In the genomic region with DNA sequence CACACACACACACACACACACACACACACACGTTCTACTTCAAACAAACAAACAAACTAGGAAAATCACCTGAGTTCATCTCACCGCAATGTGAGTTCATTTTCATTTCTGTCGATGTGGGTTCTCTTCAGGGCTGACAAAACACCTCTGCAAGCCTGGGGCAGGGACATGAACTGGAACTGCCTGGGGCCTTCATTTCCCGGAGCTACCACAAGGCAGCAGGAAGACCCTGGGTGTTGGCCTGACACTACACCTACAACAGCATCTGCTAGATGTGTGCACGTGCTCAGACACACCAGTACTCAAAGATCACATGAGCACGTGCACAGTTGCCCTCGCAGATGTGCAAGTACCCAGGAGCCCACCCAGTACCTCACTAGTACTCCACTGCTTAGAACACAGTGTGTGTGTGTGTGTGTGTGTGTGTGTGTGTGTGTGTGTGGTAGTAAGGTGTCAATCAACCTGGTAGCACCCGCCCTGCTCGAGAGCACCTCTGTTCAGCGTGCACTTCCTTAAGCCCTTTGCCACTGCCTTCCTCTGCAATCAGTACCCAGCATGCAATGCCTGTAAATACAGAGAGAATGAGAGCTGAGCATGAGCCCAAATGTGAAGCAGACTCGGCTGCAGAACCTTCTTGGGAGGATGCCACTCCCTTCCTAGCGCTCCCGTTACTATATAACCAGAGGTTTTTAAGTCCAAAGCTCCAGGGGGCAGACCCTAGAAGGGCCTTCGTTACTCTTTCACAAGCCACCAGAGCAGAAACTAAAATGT, we compare ENCODE assay signal across 13 mouse cellular contexts. TPM values are rescaled to one million over a fixed set of nuclear protein-coding genes. Genes with fewer than 3 reads are reported as not detected.
DNase-seq lines count a peak whose midpoint lies in the region; ATAC-seq and TF ChIP-seq lines count a peak whose summit lies in the region.
"Had no signal": no experiment of that assay in that cellular context is flagged by ENCODE, and none has a peak within 500 bp of the region (broad histone marks: within the 10 kb centered on the region; RNA-seq: fewer than 3 reads in every experiment).

No protein-coding gene starts in this region.

- no peak overlapping the region for H3K4me3 ChIP-seq in bone marrow, adult 2 months (replicated peaks; ENCODE audit: control insufficient read depth, low read depth, low read length)
- H3K4me3 ChIP-seq in kidney, postnatal 0 days (replicated peaks; ENCODE audit: low read depth, low read length), result no peak overlapping the region
- no peak overlapping the region for H3K4me3 ChIP-seq in spleen, adult 2 months (ENCODE audit: extremely low read depth, insufficient read depth, insufficient read length)
- H3K4me3 ChIP-seq in midbrain, embryonic 15.5 days, result no peak overlapping the region
- no peak overlapping the region for H3K4me3 ChIP-seq in midbrain, embryonic 16.5 days (ENCODE audit: low read depth, low read length)
- H3K4me3 ChIP-seq: hindbrain, embryonic 10.5 days; left cerebral cortex, adult 2 months had no signal

- 20% methylated on average over 14 of the region's 14 CpGs for WGBS in bone marrow, adult 2 months
- 52% methylated on average over 14 of the region's 14 CpGs for WGBS in kidney, postnatal 0 days
- 18% methylated on average over 14 of the region's 14 CpGs for WGBS in spleen, adult 2 months
- WGBS in midbrain, embryonic 15.5 days, result 82% methylated on average over 14 of the region's 14 CpGs
- WGBS in midbrain, embryonic 16.5 days, result 84% methylated on average over 14 of the region's 14 CpGs

- DNase-seq in A20 (ENCODE audit: low read depth, low spot score), result peak; percentile 34
- DNase-seq in kidney, postnatal 0 days (ENCODE audit: low spot score), result peak; percentile 59
- peak; percentile 64 to 73 for DNase-seq in spleen, adult 2 months (ENCODE audit: low read depth in 1 of 2, low spot score in 2 of 2)
- no peak for DNase-seq in lung, postnatal 10 days
- DNase-seq in adrenal gland, adult (ENCODE audit: inconsistent age in 2 of 2, low spot score in 1 of 2), result no peak
- DNase-seq: adrenal gland, postnatal 10 days; cerebellum, adult 9-11 months; lung, postnatal 14 days had no signal

- TF ChIP-seq CTCF in bone marrow, adult 2 months (IDR thresholded peaks at IDR 0.05; ENCODE audit: control insufficient read depth, insufficient read depth, low read length), result peak; percentile 17; the same call in 1 of the 2 replicates
- TF ChIP-seq CTCF in kidney, postnatal 0 days (IDR thresholded peaks at IDR 0.05; ENCODE audit: low read depth), result peak; percentile 29; the same call in 1 of the 2 replicates
- TF ChIP-seq CTCF in spleen, adult 2 months (IDR thresholded peaks at IDR 0.05; ENCODE audit: extremely low read depth, insufficient read depth, insufficient read length, insufficient replicate concordance), result no peak

- no peaks in the 10 kb centered on the region for H3K27me3 ChIP-seq in kidney, postnatal 0 days (ENCODE audit: insufficient read depth, low read length)
- H3K27me3 ChIP-seq in spleen, adult 2 months (ENCODE audit: control insufficient read depth, insufficient read depth, low read length), result no peaks in the 10 kb centered on the region
- no peaks in the 10 kb centered on the region for H3K27me3 ChIP-seq in midbrain, embryonic 15.5 days (replicated peaks)
- no peaks in the 10 kb centered on the region for H3K27me3 ChIP-seq in midbrain, embryonic 16.5 days (ENCODE audit: control insufficient read depth, insufficient read depth, low read depth, low read length)

- peaks cover 20% of the 10 kb centered on the region for H3K4me1 ChIP-seq in bone marrow, adult 2 months (ENCODE audit: control insufficient read depth, insufficient read depth, low read length)
- 0 out of 2 replicates have a peak, but pooled peaks cover 13% of the 10 kb centered on the region for H3K4me1 ChIP-seq in kidney, postnatal 0 days (replicated peaks; ENCODE audit: insufficient read depth, low read length)
- H3K4me1 ChIP-seq in spleen, adult 2 months (ENCODE audit: control insufficient read depth, insufficient read depth, insufficient read length), result peaks cover 48% of the 10 kb centered on the region; the same call in 1 of the 2 replicates
- H3K4me1 ChIP-seq in midbrain, embryonic 15.5 days, result no peaks in the 10 kb centered on the region
- no peaks in the 10 kb centered on the region for H3K4me1 ChIP-seq in midbrain, embryonic 16.5 days (ENCODE audit: control insufficient read depth, insufficient read depth, low read length)

- no peak overlapping the region for H3K4me2 ChIP-seq in kidney, postnatal 0 days (ENCODE audit: low read length)
- no peak overlapping the region for H3K4me2 ChIP-seq in midbrain, embryonic 15.5 days
- H3K4me2 ChIP-seq in midbrain, embryonic 16.5 days (ENCODE audit: low read length), result no peak overlapping the region

- peak; percentile 78 for ATAC-seq in kidney, postnatal 0 days (replicated peaks; ENCODE audit: low FRiP score, low read depth)
- ATAC-seq in midbrain, embryonic 15.5 days (replicated peaks), result no peak
- no peak; the same call in 1 of the 2 replicates for ATAC-seq in midbrain, embryonic 16.5 days

- no peak for TF ChIP-seq POLR2A in bone marrow, adult 2 months (IDR thresholded peaks at IDR 0.05; ENCODE audit: borderline replicate concordance, control insufficient read depth, low read depth, low read length)
- no peak; the same call in 1 of the 2 replicates for TF ChIP-seq POLR2A in spleen, adult 2 months (IDR thresholded peaks at IDR 0.05; ENCODE audit: low read depth, low read length)

- H3K36me3 ChIP-seq in kidney, postnatal 0 days (ENCODE audit: insufficient read depth, low read length), result no peaks in the 10 kb centered on the region
- no peaks in the 10 kb centered on the region for H3K36me3 ChIP-seq in spleen, adult 2 months (ENCODE audit: control insufficient read depth, insufficient read depth, low read length)
- no peaks in the 10 kb centered on the region for H3K36me3 ChIP-seq in midbrain, embryonic 15.5 days (replicated peaks)
- no peaks in the 10 kb centered on the region for H3K36me3 ChIP-seq in midbrain, embryonic 16.5 days (ENCODE audit: control insufficient read depth, insufficient read depth, low read length)
- H3K36me3 ChIP-seq: hindbrain, embryonic 10.5 days had no signal

- H3K9ac ChIP-seq in kidney, postnatal 0 days (ENCODE audit: low read depth, low read length), result no peak overlapping the region
- H3K9ac ChIP-seq in midbrain, embryonic 15.5 days, result no peak overlapping the region
- no peak overlapping the region for H3K9ac ChIP-seq in midbrain, embryonic 16.5 days (ENCODE audit: low read depth, low read length)

- H3K27ac ChIP-seq in bone marrow, adult 2 months (ENCODE audit: control insufficient read depth, insufficient read depth, low read depth, low read length, poor library complexity), result peak overlapping the region; percentile 69
- peak overlapping the region; percentile 38 for H3K27ac ChIP-seq in kidney, postnatal 0 days
- peak overlapping the region; percentile 90 for H3K27ac ChIP-seq in spleen, adult 2 months (ENCODE audit: insufficient read depth, low read length)
- no peak overlapping the region for H3K27ac ChIP-seq in midbrain, embryonic 15.5 days
- no peak overlapping the region for H3K27ac ChIP-seq in midbrain, embryonic 16.5 days (ENCODE audit: low read length)
- H3K27ac ChIP-seq: hindbrain, embryonic 10.5 days; left cerebral cortex, adult 2 months had no signal

- no peaks in the 10 kb centered on the region for H3K9me3 ChIP-seq in kidney, postnatal 0 days (replicated peaks; ENCODE audit: low read length)
- no peaks in the 10 kb centered on the region for H3K9me3 ChIP-seq in midbrain, embryonic 15.5 days
- H3K9me3 ChIP-seq in midbrain, embryonic 16.5 days (replicated peaks; ENCODE audit: control insufficient read depth, low read length, poor library complexity, severe bottlenecking), result no peaks in the 10 kb centered on the region
- H3K9me3 ChIP-seq: hindbrain, embryonic 10.5 days had no signal

RNA-seq across cellular contexts. Expression of a gene that starts 25.4 kb away (rescaled TPM):
- 9.3 and 23.0 TPM in 2 replicates for polyA plus RNA-seq in bone marrow, adult 2 months (2011; ENCODE audit: insufficient read depth, insufficient read length, low replicate concordance, missing spikeins)
- polyA plus RNA-seq in kidney, postnatal 0 days (2015; fragmentation: Nextera tagmentation; extraction: Ambion mirVana), result 23.8 and 24.6 TPM in 2 replicates
- polyA plus RNA-seq in spleen, adult 2 months (2012; rRNA removed), result 77.0 and 103 TPM in 2 replicates
- polyA plus RNA-seq in midbrain, embryonic 15.5 days (2015; fragmentation: Nextera tagmentation; extraction: Ambion mirVana), result 13.4 and 15.1 TPM in 2 replicates
- polyA plus RNA-seq in midbrain, embryonic 16.5 days (2015; fragmentation: Nextera tagmentation; extraction: Ambion mirVana), result 15.4 and 16.7 TPM in 2 replicates

Comparison
In these comparisons a context has a peak if more than half of its experiments do, and no peak if none do; other contexts are left out.
1. DNase-seq: peak in A20 (single experiment), kidney, postnatal 0 days (single experiment) and spleen, adult 2 months (2 of 2); none in lung, postnatal 10 days (single experiment) and adrenal gland, adult (0 of 2).
2. H3K27ac ChIP-seq: peak in bone marrow, adult 2 months (single experiment), kidney, postnatal 0 days (single experiment) and spleen, adult 2 months (single experiment); none in midbrain, embryonic 15.5 days (single experiment) and midbrain, embryonic 16.5 days (single experiment).